Mouse (Mus musculus) cortical plate, adult 2 months (tissue): ENCODE data around the gene Olfr104-ps. TPM values are rescaled to one million over a fixed set of nuclear protein-coding genes. Genes with fewer than 3 reads are reported as not detected.

Experiments used
- H3K27ac ChIP-seq: fragments of 200-500 bp; 2 replicates; pipeline ENCODE4 v1.5.1; 2012; ENCODE audit warnings: low read length, control low read depth, inconsistent platforms; ENCODE audit not compliant: insufficient read depth
- H3K4me1 ChIP-seq: fragments of 200-500 bp; 2 replicates; pipeline ENCODE4 v1.6.1; 2011; ENCODE audit warnings: low read length; ENCODE audit not compliant: control insufficient read depth, insufficient read depth
- H3K4me3 ChIP-seq: fragments of 200-500 bp; 2 replicates; pipeline ENCODE4 v1.5.1; 2011; ENCODE audit warnings: mild to moderate bottlenecking, low read length, control low read depth; ENCODE audit not compliant: insufficient read depth
- CTCF ChIP-seq: fragments of 200-500 bp; IDR thresholded peaks from 2 replicates; pipeline ENCODE4 v1.5.1; 2011; ENCODE audit warnings: mild to moderate bottlenecking, control low read depth, low read length; ENCODE audit not compliant: insufficient read depth; ENCODE audit errors: extremely low read depth
- POLR2A ChIP-seq: fragments of 200-500 bp; IDR thresholded peaks from 2 replicates; pipeline ENCODE4 v1.6.1; 2011; ENCODE audit warnings: mild to moderate bottlenecking, low read length, control low read depth; ENCODE audit not compliant: insufficient read depth; ENCODE audit errors: extremely low read depth
- polyA plus RNA-seq: library from polyadenylated mRNA; depleted of rRNA; stranded (reverse); fragments of >200 nt; gene quantifications from 2 replicates; pipeline ENCODE4 v1.2.3, GENCODE M21; 2012; rRNA removed

The Olfr104-ps gene
- polyA plus RNA-seq = not detected in 2 replicates

DNA sequence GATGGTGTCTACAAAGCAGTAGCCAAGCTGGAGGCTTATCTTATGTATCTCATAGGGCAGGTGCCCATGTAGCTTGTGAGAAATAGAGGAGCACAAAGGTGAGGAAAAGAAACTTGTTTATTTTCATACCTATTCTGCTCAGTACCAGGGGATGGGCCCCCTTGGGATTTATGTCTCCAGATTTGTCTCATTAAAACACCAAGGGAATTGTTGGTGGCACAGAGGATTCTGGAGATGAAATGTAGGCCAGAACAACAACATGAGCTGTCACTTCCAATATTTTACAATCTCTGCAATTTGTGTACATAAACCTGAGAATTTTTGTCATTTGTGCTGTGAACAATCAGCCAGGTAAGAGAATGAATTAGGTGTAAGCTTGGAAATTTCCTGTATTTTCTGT is at the start of gene Olfr104-ps:
Olfr104-ps (plus strand) TSS at position 301 of the 400 bp plus-strand sequence.
- no peak within 1 kb of the TSS for H3K27ac ChIP-seq
- TF ChIP-seq POLR2A (no peak), CTCF (no peak)
- no peaks in the 10 kb centered on the region for H3K4me1 ChIP-seq
- H3K4me3 ChIP-seq = no peak within 1 kb of the TSS

GRCm38 (mm10) chr17:37310146-37310699 is 49.2 kb upstream of the Olfr104-ps start:
- H3K4me3 ChIP-seq = no peak overlapping the region
- no peaks in the 10 kb centered on the region for H3K4me1 ChIP-seq
- no peak overlapping the region for H3K27ac ChIP-seq
- no peak for TF ChIP-seq CTCF
- TF ChIP-seq POLR2A = no peak

- TF ChIP-seq CTCF (no peak), POLR2A (no peak)
Measured at GRCm38 (mm10) chr17:37316954-37317353, 42.4 kb upstream of the Olfr104-ps start, which contains the start of gene Olfr102. TSS of gene Olfr102 (minus strand) at chr17:37317054.

DNA sequence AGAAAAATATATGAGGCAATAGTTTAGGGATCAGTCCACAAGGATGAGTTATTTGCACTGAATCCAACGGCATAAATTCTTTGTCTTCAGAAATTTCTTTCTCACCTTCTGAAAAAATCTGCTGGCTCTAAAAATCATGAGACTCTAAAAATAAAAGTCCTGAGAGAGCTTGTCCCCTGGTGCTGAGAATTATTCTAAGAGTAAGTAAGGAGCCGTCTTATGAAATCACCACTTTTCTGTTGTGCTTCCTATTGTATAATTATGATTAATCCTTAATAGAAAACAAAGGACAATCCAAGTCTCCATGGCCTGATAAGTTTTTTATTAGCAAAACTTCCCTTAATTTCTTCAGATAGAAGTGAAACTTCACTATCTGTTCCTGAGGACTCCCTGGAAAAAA is 19.8 kb upstream of the Olfr104-ps start, which contains the start of gene Olfr103:
Olfr103 (minus strand) TSS at position 101 of the 400 bp plus-strand sequence.
- H3K4me1 ChIP-seq = no peaks in the 10 kb centered on the region
- no peak for TF ChIP-seq CTCF
- TF ChIP-seq POLR2A = no peak
- H3K27ac ChIP-seq = no peak within 1 kb of the TSS
- H3K4me3 ChIP-seq = no peak within 1 kb of the TSS

More at GRCm38 (mm10) chr17:37316954-37317353, 42.4 kb upstream of the Olfr104-ps start, which contains the start of gene Olfr102:
- Histone ChIP-seq H3K4me3 (no peak within 1 kb of the TSS), H3K4me1 (no peaks in the 10 kb centered on the region), H3K27ac (no peak within 1 kb of the TSS)

- H3K27ac ChIP-seq = no peak within 1 kb of the TSS
- no peaks in the 10 kb centered on the region for H3K4me1 ChIP-seq
- no peak for TF ChIP-seq POLR2A
- TF ChIP-seq CTCF = no peak
- H3K4me3 ChIP-seq = no peak within 1 kb of the TSS
Measured at GRCm38 (mm10) chr17:37378733-37379132, 19.4 kb downstream of the Olfr104-ps start, which contains the start of gene Olfr105-ps. TSS of gene Olfr105-ps (plus strand) at chr17:37379033.

- no peaks in the 10 kb centered on the region for H3K4me1 ChIP-seq
- no peak within 1 kb of the TSS for H3K4me3 ChIP-seq
- TF ChIP-seq POLR2A (no peak), CTCF (no peak)
- H3K27ac ChIP-seq = no peak within 1 kb of the TSS
Measured at GRCm38 (mm10) chr17:37390093-37390492, 30.7 kb downstream of the Olfr104-ps start, which contains the start of gene Olfr106-ps. TSS of gene Olfr106-ps (plus strand) at chr17:37390393.

DNA sequence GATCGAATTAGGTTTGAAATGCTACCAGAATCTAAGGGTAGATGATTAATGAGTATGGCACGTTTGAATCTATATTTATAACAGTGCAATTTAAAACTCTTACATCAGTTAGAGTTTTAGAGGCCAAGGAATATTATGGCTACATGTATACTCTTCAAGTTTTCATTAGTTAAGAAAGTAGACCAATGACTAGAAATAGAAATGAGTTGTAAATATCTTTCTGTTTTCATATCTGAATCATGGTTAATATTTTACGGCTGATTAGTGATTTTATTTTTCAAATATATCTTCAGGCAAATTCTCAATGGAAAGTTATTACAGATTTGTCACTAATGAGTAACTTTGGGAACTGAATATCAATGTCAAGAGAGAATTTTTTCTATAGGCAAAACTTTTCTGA is 39.5 kb downstream of the Olfr104-ps start, which contains the start of gene Olfr107:
Olfr107 (plus strand) TSS at position 301 of the 400 bp plus-strand sequence.
- no peaks in the 10 kb centered on the region for H3K4me1 ChIP-seq
- H3K27ac ChIP-seq = no peak within 1 kb of the TSS
- TF ChIP-seq CTCF (no peak), POLR2A (no peak)
- no peak within 1 kb of the TSS for H3K4me3 ChIP-seq

- H3K27ac ChIP-seq = no peak overlapping the region
- H3K4me1 ChIP-seq = no peaks in the 10 kb centered on the region
- no peak for TF ChIP-seq CTCF
- TF ChIP-seq POLR2A = no peak
- no peak overlapping the region for H3K4me3 ChIP-seq
Measured at GRCm38 (mm10) chr17:37413380-37413779, 54.0 kb downstream of the Olfr104-ps start.

Other genes starting within 250 kb of the Olfr104-ps start
- not detected in 2 replicates for gene Olfr92, start 239.5 kb upstream of the Olfr104-ps start, polyA plus RNA-seq
- gene Olfr93, start 198.1 kb upstream of the Olfr104-ps start, polyA plus RNA-seq = not detected in 2 replicates
- not detected in 2 replicates for gene Ubd, start 165.7 kb upstream of the Olfr104-ps start, polyA plus RNA-seq
- gene Olfr94, start 158.6 kb upstream of the Olfr104-ps start, polyA plus RNA-seq = not detected in 2 replicates
- 0.02 TPM in 1 of 2 replicates, not detected in the other for gene Olfr95, start 146.5 kb upstream of the Olfr104-ps start, polyA plus RNA-seq
- gene Olfr96, start 139.4 kb upstream of the Olfr104-ps start, polyA plus RNA-seq = not detected in 2 replicates
- not detected in 2 replicates for gene Olfr97, start 122.3 kb upstream of the Olfr104-ps start, polyA plus RNA-seq
- not detected in 2 replicates for gene Olfr98, start 95.8 kb upstream of the Olfr104-ps start, polyA plus RNA-seq
- gene H2-M3, start 89.4 kb upstream of the Olfr104-ps start, polyA plus RNA-seq = 2.6 and 3.3 TPM in 2 replicates
- not detected in 2 replicates for gene Olfr99, start 76.1 kb upstream of the Olfr104-ps start, polyA plus RNA-seq
- gene Olfr101, start 55.3 kb upstream of the Olfr104-ps start, polyA plus RNA-seq = not detected in 2 replicates
- gene Olfr102, start 42.5 kb upstream of the Olfr104-ps start, polyA plus RNA-seq = not detected in 2 replicates
- gene Olfr103, start 19.9 kb upstream of the Olfr104-ps start, polyA plus RNA-seq = not detected in 2 replicates
- gene Olfr105-ps, start 19.5 kb downstream of the Olfr104-ps start, polyA plus RNA-seq = not detected in 2 replicates
- gene Olfr106-ps, start 30.8 kb downstream of the Olfr104-ps start, polyA plus RNA-seq = not detected in 2 replicates
- gene Olfr107, start 39.6 kb downstream of the Olfr104-ps start, polyA plus RNA-seq = not detected in 2 replicates
- gene Olfr108, start 85.9 kb downstream of the Olfr104-ps start, polyA plus RNA-seq = not detected in 2 replicates
- not detected in 2 replicates for gene Olfr109, start 99.3 kb downstream of the Olfr104-ps start, polyA plus RNA-seq
- not detected in 2 replicates for gene H2-M2, start 124.0 kb downstream of the Olfr104-ps start, polyA plus RNA-seq
- gene Olfr110, start 132.9 kb downstream of the Olfr104-ps start, polyA plus RNA-seq = 0.15 and 0.19 TPM in 2 replicates
- 0.15 and 0.42 TPM in 2 replicates for gene Olfr111, start 148.4 kb downstream of the Olfr104-ps start, polyA plus RNA-seq
- gene Olfr112, start 209.9 kb downstream of the Olfr104-ps start, polyA plus RNA-seq = not detected in 2 replicates
- not detected in 2 replicates for gene Olfr113, start 218.1 kb downstream of the Olfr104-ps start, polyA plus RNA-seq
- gene Olfr114, start 233.2 kb downstream of the Olfr104-ps start, polyA plus RNA-seq = not detected in 2 replicates